Mouse (Mus musculus) cerebellum, adult 2 months (tissue): Measurements from ENCODE around the gene Rhbdf1.

Experiments
- CTCF ChIP-seq: fragments of 200-500 bp; IDR thresholded peaks from 2 replicates; pipeline ENCODE4 v1.5.1; 2011; ENCODE audit warnings: low read depth, mild to moderate bottlenecking, control low read depth, low read length, moderate library complexity, borderline replicate concordance; ENCODE audit not compliant: insufficient read depth
- POLR2A ChIP-seq: fragments of 200-500 bp; IDR thresholded peaks from 2 replicates; pipeline ENCODE4 v1.6.1; 2011; ENCODE audit warnings: low read length, control low read depth, borderline replicate concordance; ENCODE audit not compliant: insufficient read depth

DNA sequence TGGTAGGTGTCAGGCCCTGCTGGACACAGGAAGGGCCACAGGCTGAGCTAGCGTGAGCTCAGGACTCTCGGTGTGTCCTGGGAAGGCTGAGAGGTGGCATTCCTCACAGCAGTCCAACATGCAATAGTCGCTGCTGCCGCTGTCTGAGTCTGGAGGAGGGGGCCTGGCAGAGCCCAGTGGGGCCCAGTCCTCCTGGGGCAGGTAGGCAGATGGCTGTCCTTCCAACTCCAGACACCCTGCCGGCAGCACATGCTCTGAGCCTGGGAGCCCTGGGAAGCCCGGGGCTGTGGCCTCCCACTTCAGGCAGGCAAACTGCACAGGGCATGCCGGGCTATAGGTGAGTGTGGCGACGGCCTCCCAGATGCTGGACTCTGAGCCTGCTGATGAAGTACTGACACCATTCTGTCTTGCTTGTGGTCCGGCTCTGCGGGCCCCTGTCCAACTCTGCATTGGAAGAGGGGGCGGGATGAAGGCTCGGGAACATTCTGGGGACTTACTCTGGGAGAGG lies 31.4 kb downstream of the Rhbdf1 start:
- no peak for TF ChIP-seq POLR2A
- no peak for TF ChIP-seq CTCF
